Mouse (Mus musculus) thymus, adult 2 months (tissue): ENCODE data around the gene Ghitm. TPM values are rescaled to one million over a fixed set of nuclear protein-coding genes. Genes with fewer than 3 reads are reported as not detected.

Source experiments
- DNase-seq: peaks from one replicate; pipeline ENCODE4 v3.0.0; 2021
- H3K27ac ChIP-seq: fragments of 200-500 bp; 2 replicates; pipeline ENCODE4 v1.5.1; 2012; ENCODE audit warnings: low read length, control low read depth; ENCODE audit not compliant: control insufficient read depth, insufficient read depth
- H3K27me3 ChIP-seq: fragments of 200-500 bp; 2 replicates; pipeline ENCODE4 v1.6.1; 2012; ENCODE audit warnings: mild to moderate bottlenecking, low read length, moderate library complexity, mixed read lengths; ENCODE audit not compliant: control insufficient read depth, insufficient read depth
- H3K36me3 ChIP-seq: fragments of 200-500 bp; 2 replicates; pipeline ENCODE4 v1.6.1; 2012; ENCODE audit warnings: mild to moderate bottlenecking, low read length, moderate library complexity; ENCODE audit not compliant: control insufficient read depth, insufficient read depth
- H3K4me1 ChIP-seq: fragments of 200-500 bp; replicated peaks from 2 replicates; pipeline ENCODE4 v1.6.1; 2012; ENCODE audit warnings: low read length; ENCODE audit not compliant: control insufficient read depth, insufficient read depth
- H3K4me3 ChIP-seq: fragments of 200-500 bp; 2 replicates; pipeline ENCODE4 v1.5.1; 2012; ENCODE audit warnings: mild to moderate bottlenecking, low read length, control low read depth, moderate library complexity; ENCODE audit not compliant: control insufficient read depth, insufficient read depth
- CTCF ChIP-seq: fragments of 200-500 bp; IDR thresholded peaks from 2 replicates; pipeline ENCODE4 v1.5.1; 2012; ENCODE audit warnings: mild to moderate bottlenecking, control low read depth, low read length, moderate library complexity, borderline replicate concordance; ENCODE audit not compliant: control insufficient read depth, poor library complexity, insufficient read depth; ENCODE audit errors: extremely low read depth
- POLR2A ChIP-seq: fragments of 200-500 bp; IDR thresholded peaks from 2 replicates; pipeline ENCODE4 v1.6.1; 2012; ENCODE audit warnings: mild to moderate bottlenecking, low read length, control low read depth, moderate library complexity; ENCODE audit not compliant: control insufficient read depth, poor library complexity, insufficient read depth; ENCODE audit errors: extremely low read depth
- WGBS: fragments of 180-500 bp; shearing (Covaris S2); methylation state at CpG from one replicate; pipeline ENCODE4 v1.1.7; 2018; 5-methylcytosine and 5-hydroxymethylcytosine counted together
- polyA plus RNA-seq: library from polyadenylated mRNA; depleted of rRNA; stranded (reverse); fragments of >200 nt; gene quantifications from 2 replicates; pipeline ENCODE4 v1.2.3, GENCODE M21; 2012

Ghitm gene
- polyA plus RNA-seq, 1 experiment = 115 TPM

DNA sequence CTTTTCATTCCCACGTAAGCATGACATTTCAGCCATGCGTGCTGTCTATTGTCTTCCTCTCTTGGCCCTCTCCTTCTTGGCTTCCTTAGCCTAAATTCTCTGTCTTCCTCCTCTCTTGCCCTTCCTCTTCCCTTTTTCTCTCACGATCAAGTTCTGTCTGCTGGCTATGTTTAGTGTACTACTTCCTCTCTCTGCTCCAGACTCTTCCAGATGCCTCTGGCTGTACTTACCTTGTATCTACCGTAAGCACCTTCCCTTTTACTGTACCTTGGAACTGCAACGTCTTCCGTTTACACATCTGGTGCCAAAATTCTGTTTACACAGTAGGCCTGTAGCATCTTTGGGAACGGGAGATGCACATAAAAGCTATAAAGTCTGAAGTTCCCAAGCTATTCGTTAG, 25.6 kb downstream of the Ghitm start:
- no peak for DNase-seq
- H3K4me1 ChIP-seq = no peaks in the 10 kb centered on the region
- no peak overlapping the region for H3K4me3 ChIP-seq
- no peak overlapping the region for H3K27ac ChIP-seq
- no peaks in the 10 kb centered on the region for H3K27me3 ChIP-seq
- no peaks in the 10 kb centered on the region for H3K36me3 ChIP-seq
- TF ChIP-seq CTCF (no peak), POLR2A (no peak)
- WGBS = 40% methylated on average over 8 of the region's 8 CpGs

DNA sequence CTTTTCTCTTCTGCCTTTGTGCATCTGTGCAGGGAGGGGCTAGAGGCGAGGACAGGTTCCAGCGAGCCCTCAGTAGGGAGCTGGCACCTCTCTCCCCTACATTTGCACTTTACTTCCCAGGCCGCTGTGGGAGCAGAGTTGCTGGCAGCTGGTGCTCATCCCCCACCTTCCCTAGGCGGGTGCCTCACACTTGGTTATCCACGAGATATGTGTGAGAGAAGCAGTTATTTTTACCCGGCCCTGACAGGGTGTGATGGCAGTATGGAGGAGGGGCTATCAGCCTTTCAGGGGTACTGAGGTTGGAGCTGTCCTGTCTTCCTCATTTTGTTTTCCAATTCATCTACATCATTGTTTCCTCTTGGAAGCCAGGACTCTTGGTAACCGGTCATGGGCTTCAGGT, 29.2 kb downstream of the Ghitm start:
- DNase-seq = no peak
- H3K36me3 ChIP-seq = no peaks in the 10 kb centered on the region
- H3K27ac ChIP-seq = no peak overlapping the region
- H3K4me1 ChIP-seq = no peaks in the 10 kb centered on the region
- no peaks in the 10 kb centered on the region for H3K27me3 ChIP-seq
- WGBS = 58% methylated on average over 7 of the region's 7 CpGs
- H3K4me3 ChIP-seq = no peak overlapping the region
- TF ChIP-seq CTCF = no peak
- no peak for TF ChIP-seq POLR2A

DNA sequence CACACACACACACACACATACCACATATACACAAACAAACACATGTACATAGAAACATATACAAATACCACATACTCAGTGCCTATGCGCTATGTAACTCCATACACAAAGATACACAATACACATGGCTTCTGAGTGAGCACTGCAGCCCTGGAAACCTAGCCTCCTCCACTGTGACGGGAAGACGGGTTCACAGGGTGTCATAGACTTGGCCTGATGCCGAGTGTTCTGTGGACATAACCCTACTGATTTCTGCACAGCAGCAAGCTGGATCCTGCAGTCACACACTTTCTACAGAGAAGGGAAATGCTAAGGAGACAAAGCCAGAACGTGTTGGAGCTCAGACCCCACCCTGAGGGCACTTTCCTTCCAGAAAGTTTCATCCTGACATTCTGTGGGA, 30.3 kb downstream of the Ghitm start:
- DNase-seq = no peak

DNA sequence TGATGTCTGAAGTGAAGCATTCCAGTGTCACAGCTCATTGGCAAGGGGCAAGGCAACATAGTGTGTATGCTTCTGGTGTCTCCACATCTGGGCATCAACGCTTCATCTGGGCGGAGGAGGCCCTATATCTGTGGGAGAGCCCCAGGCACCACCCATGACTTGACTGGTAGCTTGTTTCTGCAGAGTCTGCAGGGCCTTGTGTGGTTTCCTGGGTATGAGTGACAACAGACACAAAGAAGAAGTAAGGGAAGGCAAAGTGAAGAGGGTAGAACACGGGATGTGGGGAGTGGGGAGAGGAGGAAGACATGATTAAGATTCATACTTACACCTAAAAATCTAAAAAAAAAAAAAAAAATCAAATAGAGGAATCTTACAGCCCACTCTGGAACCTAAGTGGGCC, 32.6 kb downstream of the Ghitm start:
- Histone ChIP-seq H3K27me3 (no peaks in the 10 kb centered on the region), H3K4me1 (no peaks in the 10 kb centered on the region), H3K27ac (no peak overlapping the region), H3K36me3 (no peaks in the 10 kb centered on the region), H3K4me3 (no peak overlapping the region)
- no peak for DNase-seq
- no peak for TF ChIP-seq CTCF
- no peak for TF ChIP-seq POLR2A
- WGBS = 24% methylated on average over 3 of the region's 3 CpGs

More for the DNA sequence above, 30.3 kb downstream of the Ghitm start:
- H3K27me3 ChIP-seq = no peaks in the 10 kb centered on the region
- TF ChIP-seq POLR2A = no peak
- no peak for TF ChIP-seq CTCF
- no peak overlapping the region for H3K4me3 ChIP-seq
- no peaks in the 10 kb centered on the region for H3K36me3 ChIP-seq
- H3K27ac ChIP-seq = no peak overlapping the region
- 78% methylated on average over 5 of the region's 5 CpGs for WGBS
- no peaks in the 10 kb centered on the region for H3K4me1 ChIP-seq

DNA sequence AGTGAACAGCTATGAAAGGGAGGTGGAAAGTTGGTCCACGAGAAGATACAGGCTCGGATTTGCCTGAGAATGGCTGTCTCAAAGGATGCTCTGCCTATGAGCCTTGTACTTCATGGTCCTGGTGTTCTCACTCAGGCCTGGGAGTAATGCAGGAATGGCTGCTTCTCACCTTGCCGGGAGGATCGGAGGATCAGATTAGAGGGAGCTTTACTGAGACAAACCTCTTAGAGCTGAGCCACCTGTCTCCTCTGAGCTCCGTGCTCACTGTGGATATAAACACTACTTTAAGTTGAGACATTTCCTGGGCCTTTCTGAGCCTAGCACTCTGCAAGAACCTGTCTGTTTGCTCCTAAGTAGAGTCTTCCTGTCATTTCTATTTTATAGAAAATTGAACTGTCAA, 33.5 kb downstream of the Ghitm start:
- no peaks in the 10 kb centered on the region for H3K36me3 ChIP-seq
- H3K27me3 ChIP-seq = no peaks in the 10 kb centered on the region
- WGBS = 92% methylated on average over 5 of the region's 5 CpGs
- H3K4me1 ChIP-seq = no peaks in the 10 kb centered on the region
- no peak for TF ChIP-seq POLR2A
- TF ChIP-seq CTCF = no peak
- no peak overlapping the region for H3K4me3 ChIP-seq
- DNase-seq = no peak
- no peak overlapping the region for H3K27ac ChIP-seq

DNA sequence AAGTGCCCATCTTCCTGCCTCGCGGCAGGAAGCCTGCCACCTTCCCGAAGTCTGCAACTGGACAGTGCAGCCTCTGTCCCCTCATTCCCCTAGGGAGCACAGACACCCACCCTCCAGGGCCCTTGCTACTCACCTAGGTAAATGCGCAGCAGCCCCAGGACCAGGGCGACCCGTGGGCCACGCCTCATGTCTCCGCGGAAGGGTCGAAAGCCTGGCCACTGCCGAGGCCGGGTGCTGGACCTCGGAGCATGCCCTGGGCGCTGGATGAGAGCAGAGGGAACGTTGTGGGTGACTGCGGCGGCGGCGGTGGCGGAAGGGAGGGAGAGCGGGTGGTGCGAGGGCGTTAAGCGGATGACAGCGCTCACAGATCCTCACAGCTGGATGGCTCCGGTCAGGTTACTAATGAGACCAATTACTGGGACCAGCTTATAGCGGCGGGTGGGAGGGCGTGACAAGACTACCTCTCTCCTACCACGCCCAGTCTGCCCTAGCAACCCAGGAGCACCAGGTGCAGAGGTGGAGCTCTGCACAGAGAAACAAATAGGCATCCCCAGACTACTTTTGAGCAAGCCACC, 37.0 kb downstream of the Ghitm start, which contains the start of gene Cdhr1:
TSS of gene Cdhr1 (minus strand) at position 392 of the 575 bp plus-strand sequence.
- H3K4me3 ChIP-seq = no peak within 1 kb of the TSS
- DNase-seq = no peak
- no peak for TF ChIP-seq POLR2A
- no peak for TF ChIP-seq CTCF
- H3K27ac ChIP-seq = no peak within 1 kb of the TSS
- no peaks in the 10 kb centered on the region for H3K27me3 ChIP-seq
- H3K4me1 ChIP-seq = no peaks in the 10 kb centered on the region
- WGBS = 4% methylated on average over 30 of the region's 30 CpGs
- H3K36me3 ChIP-seq = no peaks in the 10 kb centered on the region

DNA sequence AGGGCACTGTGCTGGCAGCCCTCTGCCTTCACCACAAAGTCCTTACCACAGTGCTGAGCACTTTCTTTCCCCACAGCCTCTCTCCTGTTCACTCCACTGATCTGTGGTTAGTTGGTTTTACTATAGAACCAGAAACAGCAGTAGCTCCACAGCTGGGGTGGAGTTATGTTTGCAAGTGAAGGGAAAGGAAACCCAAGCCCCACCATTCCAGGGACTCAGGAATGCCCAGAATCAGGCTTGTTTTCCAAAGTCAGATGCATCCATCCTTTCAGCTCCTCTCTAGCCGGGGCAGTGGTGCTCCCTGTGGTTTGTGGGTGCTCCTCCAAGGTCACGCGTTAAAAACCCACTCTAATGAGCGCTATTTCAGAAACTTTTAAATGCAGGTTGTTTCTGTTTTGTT, 39.5 kb downstream of the Ghitm start:
- Histone ChIP-seq H3K4me1 (no peaks in the 10 kb centered on the region), H3K27ac (no peak overlapping the region), H3K4me3 (no peak overlapping the region), H3K27me3 (no peaks in the 10 kb centered on the region), H3K36me3 (no peaks in the 10 kb centered on the region)
- TF ChIP-seq CTCF (no peak), POLR2A (no peak)
- 72% methylated on average over 4 of the region's 4 CpGs for WGBS
- no peak for DNase-seq
